Mouse (Mus musculus) megakaryocyte, embryonic 14.5 days (primary cell): ENCODE results near the gene Pfkfb2.

ENCODE experiments used
- FLI1 ChIP-seq: IDR thresholded peaks from 2 replicates; pipeline ENCODE4 v1.6.1; 2012; ENCODE audit warnings: low read length, inconsistent platforms, mixed read lengths
- GATA1 ChIP-seq: IDR thresholded peaks from 3 replicates; pipeline ENCODE4 v1.6.1; 2012; ENCODE audit warnings: mixed read lengths, low read length, inconsistent platforms, borderline replicate concordance

DNA sequence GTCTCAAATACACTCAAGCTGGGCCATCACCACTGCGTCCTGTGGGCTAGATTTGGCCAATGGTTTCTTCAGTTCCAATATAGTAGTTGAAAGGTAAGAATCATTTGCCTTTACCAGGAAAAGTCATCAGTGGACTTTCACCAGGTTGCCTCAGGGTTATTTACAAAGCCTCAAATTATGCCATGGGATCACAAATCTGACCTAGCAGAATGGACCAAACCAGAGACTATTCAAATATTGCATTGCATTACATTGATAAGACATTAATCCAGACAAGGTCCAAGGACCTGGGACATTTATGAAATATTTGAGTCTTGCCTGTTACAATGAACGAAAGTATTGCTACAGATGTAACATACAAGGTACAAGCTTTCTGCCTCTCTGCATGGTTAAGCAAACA lies 50.5 kb downstream of the Pfkfb2 start:
- TF ChIP-seq GATA1: no peak
- TF ChIP-seq FLI1: no peak
